In the genomic region with DNA sequence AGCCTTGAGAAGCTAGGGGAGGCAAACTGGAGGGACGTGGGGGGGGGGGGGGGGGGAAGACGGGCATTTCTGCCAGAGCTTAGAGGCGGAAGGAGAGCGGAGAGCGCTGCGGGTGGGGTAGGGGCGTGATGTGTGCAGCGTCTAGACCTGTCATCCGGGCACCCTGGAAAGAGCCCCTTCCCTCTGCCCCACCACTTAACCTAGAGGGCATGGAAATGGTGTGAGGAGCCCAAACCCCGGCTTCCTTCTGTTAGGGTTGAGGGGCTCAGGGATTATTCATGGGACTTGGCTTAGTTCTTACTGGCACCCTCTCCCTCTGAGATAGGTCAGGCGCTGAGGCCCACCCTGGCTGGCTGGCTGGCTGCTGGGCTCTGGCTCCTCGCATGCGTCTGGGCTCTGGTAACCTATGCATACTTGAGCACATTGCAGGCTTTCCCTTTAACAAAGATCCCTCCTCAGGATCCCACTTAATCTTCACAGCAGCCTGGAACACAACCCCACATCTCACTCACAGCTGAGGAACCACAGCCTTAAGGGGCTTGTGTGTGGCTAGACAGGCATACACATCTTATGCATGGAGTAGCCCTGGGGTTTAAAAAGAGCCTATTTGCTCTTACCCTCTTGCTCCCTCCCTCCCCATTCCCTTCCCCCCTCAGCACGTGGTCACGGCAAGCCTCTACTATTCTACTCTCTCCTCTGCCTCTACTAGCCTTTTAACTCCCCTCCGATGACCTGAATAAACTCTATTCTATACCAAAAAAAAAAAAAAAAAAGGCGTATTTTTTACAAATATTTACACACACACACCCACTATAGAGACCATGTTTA, we compare ENCODE assay signal across 8 mouse cellular contexts. TPM values are rescaled to one million over a fixed set of nuclear protein-coding genes. Genes with fewer than 3 reads are reported as not detected.
A peak's percentile ranks its signal among the peaks of the same experiment; 100 is the strongest.
DNase-seq lines count a peak whose midpoint lies in the region; ATAC-seq and TF ChIP-seq lines count a peak whose summit lies in the region.

No protein-coding gene starts in this region.

- TF ChIP-seq POLR2A in bone marrow, adult 2 months (IDR thresholded peaks at IDR 0.05; ENCODE audit: borderline replicate concordance, control insufficient read depth, low read depth, low read length) = no peak

- no peaks in the 10 kb centered on the region for H3K36me3 ChIP-seq in kidney, embryonic 14.5 days (ENCODE audit: control insufficient read depth, insufficient read depth, low read length)
- no peaks in the 10 kb centered on the region for H3K36me3 ChIP-seq in hindbrain, embryonic 14.5 days (replicated peaks; ENCODE audit: control insufficient read depth, insufficient read depth)

- peaks cover 55% of the 10 kb centered on the region for H3K4me1 ChIP-seq in kidney, embryonic 14.5 days (ENCODE audit: control insufficient read depth, insufficient read depth, low read length)
- peaks cover 16% of the 10 kb centered on the region for H3K4me1 ChIP-seq in bone marrow, adult 2 months (ENCODE audit: control insufficient read depth, insufficient read depth, low read length)
- H3K4me1 ChIP-seq in hindbrain, embryonic 14.5 days (replicated peaks; ENCODE audit: control insufficient read depth, insufficient read depth, low read length) = peaks cover 39% of the 10 kb centered on the region

- H3K4me2 ChIP-seq in kidney, embryonic 14.5 days (replicated peaks; ENCODE audit: low read depth, low read length) = no peak overlapping the region; the same call in 1 of the 2 replicates
- peak overlapping the region; percentile 68; the same call in 1 of the 2 replicates for H3K4me2 ChIP-seq in hindbrain, embryonic 14.5 days (replicated peaks)

- H3K27ac ChIP-seq in kidney, embryonic 14.5 days (ENCODE audit: low read depth, low read length) = peak overlapping the region; percentile 97
- H3K27ac ChIP-seq in bone marrow, adult 2 months (ENCODE audit: control insufficient read depth, insufficient read depth, low read depth, low read length, poor library complexity) = peak overlapping the region; percentile 11; the same call in 1 of the 2 replicates
- H3K27ac ChIP-seq in hindbrain, embryonic 14.5 days = peak overlapping the region; percentile 97; the same call in 1 of the 2 replicates

- no peak overlapping the region for H3K4me3 ChIP-seq in kidney, embryonic 14.5 days (ENCODE audit: low read length)
- H3K4me3 ChIP-seq in bone marrow, adult 2 months (replicated peaks; ENCODE audit: control insufficient read depth, low read depth, low read length) = no peak overlapping the region
- no peak overlapping the region for H3K4me3 ChIP-seq in hindbrain, embryonic 14.5 days (replicated peaks; ENCODE audit: low read length)

- peak overlapping the region; percentile 68; the same call in 1 of the 2 replicates for H3K9ac ChIP-seq in kidney, embryonic 14.5 days (ENCODE audit: low read depth, low read length)
- H3K9ac ChIP-seq in hindbrain, embryonic 14.5 days = peak overlapping the region; percentile 21; the same call in 1 of the 2 replicates

- no peak for DNase-seq in kidney, adult 8-10 months
- DNase-seq in hindbrain, embryonic 14.5 days (ENCODE audit: low spot score) = no peak
- peak; percentile 42 for DNase-seq in naive thymus-derived CD4-positive, alpha-beta T cell, adult 2 months (ENCODE audit: low read depth)
- no peak for DNase-seq in B cell, adult 2 months
- no peak for DNase-seq in left cerebral cortex, adult 8-10 months (ENCODE audit: low spot score in 2 of 2)

- H3K27me3 ChIP-seq in kidney, embryonic 14.5 days (ENCODE audit: control insufficient read depth, insufficient read depth, low read length) = no peaks in the 10 kb centered on the region
- H3K27me3 ChIP-seq in hindbrain, embryonic 14.5 days (ENCODE audit: control insufficient read depth, insufficient read depth, low read length) = no peaks in the 10 kb centered on the region

- TF ChIP-seq CTCF in bone marrow, adult 2 months (IDR thresholded peaks at IDR 0.05; ENCODE audit: control insufficient read depth, insufficient read depth, low read length) = no peak

- no peaks in the 10 kb centered on the region for H3K9me3 ChIP-seq in kidney, embryonic 14.5 days (ENCODE audit: control insufficient read depth, low read length)
- H3K9me3 ChIP-seq in hindbrain, embryonic 14.5 days (ENCODE audit: control insufficient read depth, low read length) = no peaks in the 10 kb centered on the region

- ATAC-seq in kidney, embryonic 14.5 days (ENCODE audit: low FRiP score, low TSS enrichment) = no peak
- no peak for ATAC-seq in hindbrain, embryonic 14.5 days (ENCODE audit: low FRiP score)
- ATAC-seq in megakaryocyte-erythroid progenitor cell, adult 5-6 weeks (replicated peaks; ENCODE audit: low FRiP score, low TSS enrichment, poor library complexity, severe bottlenecking) = no peak

- 26% methylated on average over 16 of the region's 17 CpGs for WGBS in kidney, embryonic 14.5 days
- 33% methylated on average over 17 of the region's 17 CpGs for WGBS in bone marrow, adult 2 months
- 20% methylated on average over 16 of the region's 17 CpGs for WGBS in hindbrain, embryonic 14.5 days

RNA-seq across cellular contexts. Expression of gene Ptma, which starts 24.1 kb away (rescaled TPM):
- polyA plus RNA-seq in kidney, embryonic 14.5 days (2014; fragmentation: Nextera tagmentation; extraction: Ambion mirVana) = 3,750 and 4,450 TPM in 2 replicates
- 1,145 and 1,395 TPM in 2 replicates for polyA plus RNA-seq in bone marrow, adult 2 months (2011; ENCODE audit: insufficient read depth, insufficient read length, low replicate concordance, missing spikeins)
- polyA plus RNA-seq in hindbrain, embryonic 14.5 days (2014; fragmentation: Nextera tagmentation; extraction: Ambion mirVana) = 1,567 and 1,692 TPM in 2 replicates
- total RNA-seq in megakaryocyte-erythroid progenitor cell, adult 5-6 weeks (2014; fragmentation: Nextera tagmentation) = 2,834 and 3,273 TPM in 2 replicates
- 4,983 and 7,914 TPM in 2 replicates for total RNA-seq in megakaryocyte-erythroid progenitor cell, adult 5-6 weeks (2017)
- total RNA-seq in left cerebral cortex, adult 8-10 months (2022) = 100 to 1,000 TPM; 407 to 432 (median 416) TPM

Comparison
In these comparisons a context has a peak if more than half of its experiments do, and no peak if none do; other contexts are left out.
1. H3K27ac ChIP-seq: peak in every context shown above with its lines; median percentile 97 in kidney, embryonic 14.5 days; 97 in hindbrain, embryonic 14.5 days; 11 in bone marrow, adult 2 months.